Mouse (Mus musculus) brown adipose tissue, adult 24 weeks (tissue): ENCODE data around the gene Rrp9. TPM values are rescaled to one million over a fixed set of nuclear protein-coding genes. Genes with fewer than 3 reads are reported as not detected.

Experiments
- H3K27ac ChIP-seq: fragments of 200-500 bp; replicated peaks from 2 replicates; pipeline ENCODE4 v1.5.1; 2012; ENCODE audit warnings: low read depth, mild to moderate bottlenecking, low read length
- H3K4me1 ChIP-seq: fragments of 200-500 bp; 2 replicates; pipeline ENCODE4 v1.6.1; 2012; ENCODE audit warnings: low read length, mixed read lengths; ENCODE audit not compliant: control insufficient read depth, insufficient read depth, insufficient read length
- H3K4me3 ChIP-seq: fragments of 200-500 bp; 2 replicates; pipeline ENCODE4 v1.5.1; 2012; ENCODE audit warnings: low read depth, mild to moderate bottlenecking, low read length, moderate library complexity; ENCODE audit not compliant: insufficient read depth
- polyA plus RNA-seq: library from polyadenylated mRNA; stranded (reverse); fragments of >200 nt; gene quantifications from 2 replicates; pipeline ENCODE4 v1.2.4, GENCODE M21; 2012; ENCODE audit not compliant: missing spikeins, insufficient read depth, insufficient read length

Rrp9 gene
- polyA plus RNA-seq, 1 experiment, result 15.9 TPM

DNA sequence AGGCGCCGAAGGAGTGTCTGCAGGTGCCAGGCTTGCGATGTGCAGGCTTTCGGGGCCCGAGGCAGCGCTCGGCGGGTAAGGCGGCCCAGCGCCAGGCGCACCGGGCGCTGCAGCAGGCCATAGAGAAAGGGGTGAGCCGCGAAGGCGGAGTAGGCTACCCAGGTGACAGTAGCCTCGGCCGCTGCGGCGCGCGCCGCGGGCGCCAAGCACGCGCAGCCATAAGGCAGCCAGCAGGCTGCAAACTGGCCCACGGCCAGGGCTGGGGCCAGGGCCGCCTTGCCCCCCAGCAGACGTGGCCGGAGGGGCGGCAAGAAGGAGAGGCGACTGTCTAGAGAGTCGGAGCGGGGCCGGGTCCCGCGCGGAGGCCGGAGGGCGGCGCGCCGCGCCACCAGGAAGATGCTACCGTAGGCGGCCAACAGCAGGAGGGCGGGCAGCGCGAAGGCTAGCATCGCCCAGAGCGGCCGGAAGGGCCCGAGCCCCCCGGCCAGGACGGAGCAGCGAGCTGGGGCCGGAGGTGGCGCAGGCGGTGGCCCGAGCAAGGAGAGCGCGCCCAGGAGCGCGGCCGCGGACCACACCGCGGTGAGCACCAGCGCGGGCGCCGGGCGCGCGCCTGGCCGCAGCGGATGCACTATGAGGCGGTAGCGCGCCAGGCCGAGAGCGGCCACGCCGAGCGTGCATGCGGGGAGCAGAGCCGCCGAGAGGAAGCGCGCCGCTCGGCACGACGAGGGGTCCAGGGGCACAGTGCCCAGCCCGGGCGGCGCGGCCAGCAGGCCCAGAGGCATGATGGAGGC, 10.8 kb upstream of the Rrp9 start:
- Histone ChIP-seq H3K27ac (no peak overlapping the region), H3K4me1 (no peaks in the 10 kb centered on the region; the same call in 1 of the 2 replicates), H3K4me3 (peak overlapping the region; percentile 75)

DNA sequence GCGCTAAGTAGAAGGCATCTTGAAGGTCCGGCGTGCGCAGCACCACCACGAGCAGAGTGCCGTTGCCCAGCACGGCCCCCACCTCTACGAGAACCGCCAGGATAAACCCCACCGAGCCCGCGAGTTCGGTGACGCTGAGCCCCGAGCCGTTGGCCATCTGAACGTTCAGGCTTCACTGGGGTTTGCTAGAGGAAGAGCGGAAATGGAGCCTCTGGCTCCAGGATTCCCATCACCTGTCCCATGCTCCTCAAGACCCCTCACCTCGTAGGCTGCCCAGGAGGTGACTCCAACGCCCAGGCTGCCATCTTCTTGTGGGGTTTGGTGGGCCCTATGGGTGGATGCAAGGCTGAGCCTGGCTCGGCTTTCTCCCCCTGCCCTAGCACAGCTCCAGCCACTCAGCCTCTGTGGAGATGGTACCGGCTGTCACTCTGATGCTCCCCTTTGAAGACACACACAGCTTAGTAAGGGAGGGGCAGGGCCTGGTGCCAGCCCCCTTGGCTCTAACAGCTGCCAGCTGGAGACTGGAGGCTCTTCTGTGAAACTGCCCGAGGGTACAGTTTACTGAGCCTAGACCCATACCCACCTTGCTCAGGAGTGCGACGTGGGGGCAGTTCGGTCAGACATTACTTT, 10.1 kb upstream of the Rrp9 start, which contains the start of gene Gpr62:
TSS of gene Gpr62 (minus strand) at position 368 of the 630 bp plus-strand sequence.
- H3K4me3 ChIP-seq, result peak within 1 kb of the TSS; percentile 75
- H3K27ac ChIP-seq, result no peak within 1 kb of the TSS
- H3K4me1 ChIP-seq, result no peaks in the 10 kb centered on the region; the same call in 1 of the 2 replicates

DNA sequence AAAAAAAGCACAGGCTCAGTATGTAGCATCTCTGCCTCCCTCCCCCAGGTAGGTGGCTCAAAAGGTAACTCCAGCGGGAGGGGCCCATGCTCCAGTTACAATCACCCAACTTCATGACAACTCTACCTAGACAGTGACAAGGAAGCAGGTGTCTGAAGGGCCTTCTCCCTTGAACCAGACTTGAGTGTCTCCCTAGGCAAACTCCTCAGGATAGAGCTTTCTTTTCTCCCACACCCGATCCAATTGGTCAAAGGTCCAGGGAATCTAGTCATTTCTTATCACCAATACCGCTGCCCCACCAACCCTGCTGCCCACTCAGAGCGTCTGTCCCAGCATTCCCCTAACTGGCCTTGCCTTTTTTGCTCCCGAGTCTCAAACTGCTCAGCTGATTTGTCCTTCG, 9.0 kb upstream of the Rrp9 start:
- H3K4me1 ChIP-seq, result no peaks in the 10 kb centered on the region; the same call in 1 of the 2 replicates
- no peak overlapping the region for H3K4me3 ChIP-seq
- H3K27ac ChIP-seq, result no peak overlapping the region

DNA sequence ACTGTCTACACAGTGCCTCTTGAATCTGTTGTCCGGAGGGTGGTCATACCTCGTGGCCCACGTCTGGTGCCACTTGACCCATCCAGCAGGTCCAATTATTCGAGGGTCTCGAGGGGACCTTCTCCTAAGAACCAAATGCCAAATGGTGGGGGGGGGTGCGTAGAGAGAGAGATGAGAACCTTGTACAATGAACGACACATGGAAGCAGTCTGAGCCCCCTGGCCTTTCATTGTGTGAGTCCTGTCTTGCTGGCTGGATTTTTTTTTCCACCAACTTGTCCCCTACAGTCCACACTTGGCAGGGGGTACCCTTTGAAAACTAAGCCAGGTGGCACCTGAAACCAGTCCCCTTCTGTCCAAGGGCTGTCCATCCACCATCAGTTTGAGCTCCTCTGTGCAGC, 8.0 kb upstream of the Rrp9 start:
- no peaks in the 10 kb centered on the region; the same call in 1 of the 2 replicates for H3K4me1 ChIP-seq
- no peak overlapping the region for H3K27ac ChIP-seq
- H3K4me3 ChIP-seq, result no peak overlapping the region

DNA sequence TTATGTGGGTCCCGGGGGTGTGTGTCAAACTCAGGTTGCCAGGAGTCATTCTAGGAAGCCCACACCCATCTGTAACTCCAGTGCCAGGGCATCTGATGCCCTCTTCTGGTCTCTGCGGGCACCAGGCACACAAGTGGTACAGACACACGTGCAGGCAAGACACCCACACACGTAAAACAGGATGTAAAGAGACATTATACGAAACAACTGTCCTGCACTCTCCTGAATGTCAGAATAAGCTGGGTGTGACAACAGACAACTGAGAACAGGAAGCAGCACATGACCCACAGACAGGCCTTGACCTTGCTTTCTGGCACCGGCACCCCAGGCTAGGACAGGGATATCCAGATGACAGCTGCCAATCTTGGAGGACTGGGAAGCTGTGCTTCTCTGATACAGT, 6.4 kb upstream of the Rrp9 start:
- no peak overlapping the region for H3K4me3 ChIP-seq
- no peaks in the 10 kb centered on the region; the same call in none of the 2 replicates for H3K4me1 ChIP-seq
- no peak overlapping the region for H3K27ac ChIP-seq

DNA sequence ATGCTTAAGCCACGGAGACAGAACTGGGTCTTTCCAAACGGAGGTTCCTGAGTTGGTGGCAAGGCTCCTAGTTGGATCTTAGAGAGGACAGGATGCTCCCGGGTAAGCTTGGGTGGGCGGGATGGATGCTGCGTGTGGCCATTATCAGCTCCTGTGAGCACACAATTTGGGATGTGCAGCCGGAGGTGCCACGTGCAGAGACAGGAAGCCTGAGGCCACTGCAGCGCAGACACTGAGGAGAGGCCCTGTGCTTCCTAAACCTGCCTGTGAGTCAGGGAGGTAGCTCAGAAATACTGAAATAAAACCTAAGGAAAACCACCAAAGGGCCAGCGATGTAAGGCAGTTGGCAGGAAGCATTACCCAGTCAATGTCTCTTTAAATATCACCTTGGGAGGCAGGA, 6.0 kb upstream of the Rrp9 start:
- Histone ChIP-seq H3K27ac (no peak overlapping the region), H3K4me3 (no peak overlapping the region), H3K4me1 (no peaks in the 10 kb centered on the region; the same call in none of the 2 replicates)

DNA sequence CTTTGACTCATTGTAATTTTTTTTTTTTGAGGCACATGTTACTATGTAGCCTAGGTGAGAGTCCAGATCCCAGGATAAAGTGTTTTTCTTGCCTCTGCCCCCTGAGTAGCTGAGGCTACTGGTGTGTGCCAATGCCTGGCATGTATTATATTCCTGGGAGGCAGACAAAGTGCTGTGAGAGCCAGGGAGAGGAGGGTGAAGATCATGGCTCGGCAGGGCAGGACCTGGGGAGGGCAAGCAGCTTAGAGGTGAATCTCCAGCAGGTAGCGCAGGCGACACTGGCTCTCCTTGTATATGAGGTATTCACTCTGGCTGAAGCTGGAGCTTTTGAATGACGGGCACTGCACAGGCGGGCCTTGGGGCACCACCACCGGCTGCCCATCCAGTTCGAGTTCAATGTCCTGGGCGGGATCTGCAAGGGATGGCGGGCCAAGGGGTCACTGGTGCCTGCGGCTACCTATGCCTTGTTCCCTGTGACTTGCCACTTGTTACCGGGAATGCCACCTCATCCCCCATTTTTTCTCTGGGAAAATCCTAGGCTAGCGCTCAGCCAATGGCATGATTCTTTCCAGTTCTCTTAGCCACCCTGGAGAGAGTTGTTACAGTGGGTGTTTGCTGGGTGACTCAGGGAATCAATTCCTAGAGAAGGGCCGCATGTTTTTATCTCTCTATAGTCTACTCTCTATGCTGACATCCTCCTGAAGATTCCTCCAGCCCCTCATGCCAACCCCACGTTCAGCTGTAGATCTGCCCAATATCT, 4.6 kb upstream of the Rrp9 start:
- Histone ChIP-seq H3K27ac (peak overlapping the region; percentile 24; the same call in 1 of the 2 replicates), H3K4me3 (peak overlapping the region; percentile 13; the same call in 1 of the 2 replicates)

DNA sequence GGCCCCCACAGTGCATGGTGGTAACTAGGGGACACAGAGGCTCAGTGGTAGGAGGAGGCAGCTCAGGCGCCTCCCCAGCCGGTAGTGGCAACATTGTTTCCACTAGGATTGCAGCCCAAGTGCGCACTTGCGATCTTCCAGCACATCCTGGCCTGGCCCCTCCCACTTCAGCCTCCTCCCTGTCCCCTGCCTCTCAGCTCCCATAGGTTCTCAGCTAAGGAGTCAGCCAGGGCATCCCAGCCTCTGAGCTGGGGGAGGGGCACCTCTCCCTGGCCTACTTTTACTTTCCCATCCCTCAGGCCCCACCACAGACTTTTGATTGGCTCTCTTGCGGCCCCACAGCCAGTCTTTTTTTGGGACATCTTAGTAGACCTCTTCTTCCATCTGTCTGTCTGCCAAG, 3.9 kb upstream of the Rrp9 start:
- Histone ChIP-seq H3K27ac (peak overlapping the region; percentile 60), H3K4me1 (peaks cover 4% of the 10 kb centered on the region), H3K4me3 (peak overlapping the region; percentile 13; the same call in 1 of the 2 replicates)

More for the DNA sequence above, 4.6 kb upstream of the Rrp9 start:
- peaks cover 4% of the 10 kb centered on the region for H3K4me1 ChIP-seq

DNA sequence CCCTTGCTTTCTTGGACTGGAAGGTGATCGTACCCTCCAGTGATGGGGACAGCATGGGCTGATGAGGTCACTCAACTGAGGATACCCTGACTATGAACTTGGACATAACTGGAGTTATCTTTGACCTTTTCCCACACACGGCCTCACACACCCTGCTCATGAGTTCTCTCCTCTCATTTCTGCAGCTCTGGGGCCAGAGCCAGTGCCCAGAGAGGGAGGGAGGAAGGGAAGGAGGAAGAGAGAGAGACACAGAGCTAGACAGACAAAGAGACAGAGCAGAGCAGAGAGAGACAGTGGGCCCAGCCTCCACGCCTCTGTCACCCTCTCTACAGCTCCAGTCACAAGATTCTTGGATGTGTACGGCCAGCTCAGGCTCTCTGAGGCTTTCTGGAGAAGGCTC, 3.4 kb upstream of the Rrp9 start:
- Histone ChIP-seq H3K4me3 (no peak overlapping the region), H3K27ac (peak overlapping the region; percentile 60), H3K4me1 (peaks cover 4% of the 10 kb centered on the region)

DNA sequence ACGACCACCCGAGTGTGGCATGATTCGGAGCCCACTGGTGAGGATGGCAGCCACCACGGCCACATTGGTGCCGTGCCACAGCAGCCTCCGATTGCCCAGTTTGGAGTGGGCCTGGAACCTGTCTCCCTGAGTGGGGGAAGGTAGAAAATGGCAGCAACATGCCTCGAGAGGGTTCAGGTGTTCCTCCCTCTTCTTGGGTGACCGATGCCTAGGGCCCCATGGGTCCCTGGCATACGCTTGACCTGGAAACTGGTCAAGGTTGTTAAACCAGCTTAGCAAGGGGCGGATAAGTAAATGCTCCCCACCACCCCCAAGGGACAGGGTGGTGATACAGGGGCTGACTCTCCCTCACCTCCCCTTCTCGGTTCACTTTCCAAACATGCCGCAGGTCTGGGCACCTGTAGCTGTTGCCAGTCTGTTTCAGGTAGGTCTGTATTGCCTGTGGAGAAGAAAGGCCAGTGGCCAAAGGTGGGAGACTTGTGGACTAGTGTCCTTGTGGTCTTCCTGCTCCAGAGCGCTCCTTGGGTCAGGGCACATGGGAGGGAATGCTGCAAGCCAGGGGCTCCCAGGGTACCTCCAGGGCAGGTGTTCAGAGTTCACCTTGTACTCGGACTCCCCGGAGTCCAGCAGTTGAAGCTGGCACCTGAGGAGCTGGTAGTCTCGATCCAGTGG, 2.5 kb upstream of the Rrp9 start:
- no peak overlapping the region for H3K4me3 ChIP-seq
- peaks cover 9% of the 10 kb centered on the region for H3K4me1 ChIP-seq
- H3K27ac ChIP-seq, result no peak overlapping the region

DNA sequence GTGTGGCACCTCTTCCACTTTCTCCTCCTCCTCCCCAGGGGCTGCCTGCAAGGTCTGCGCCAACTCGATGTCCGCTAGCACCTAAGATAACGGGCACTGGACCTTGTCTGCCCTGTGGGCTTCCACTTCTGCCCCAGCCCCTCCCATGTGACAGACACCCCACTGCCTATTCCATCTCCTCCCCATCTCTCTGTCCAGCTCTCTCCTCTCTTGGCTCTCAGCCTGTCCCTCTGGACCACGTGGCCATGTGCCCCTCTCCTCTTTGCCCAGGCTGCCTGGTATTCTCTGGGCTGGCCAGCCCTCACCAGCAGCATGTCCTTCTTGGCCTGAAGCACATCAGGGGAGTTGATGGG, 2.0 kb upstream of the Rrp9 start:
- H3K27ac ChIP-seq, result no peak overlapping the region
- no peak overlapping the region for H3K4me3 ChIP-seq
- H3K4me1 ChIP-seq, result peaks cover 9% of the 10 kb centered on the region

DNA sequence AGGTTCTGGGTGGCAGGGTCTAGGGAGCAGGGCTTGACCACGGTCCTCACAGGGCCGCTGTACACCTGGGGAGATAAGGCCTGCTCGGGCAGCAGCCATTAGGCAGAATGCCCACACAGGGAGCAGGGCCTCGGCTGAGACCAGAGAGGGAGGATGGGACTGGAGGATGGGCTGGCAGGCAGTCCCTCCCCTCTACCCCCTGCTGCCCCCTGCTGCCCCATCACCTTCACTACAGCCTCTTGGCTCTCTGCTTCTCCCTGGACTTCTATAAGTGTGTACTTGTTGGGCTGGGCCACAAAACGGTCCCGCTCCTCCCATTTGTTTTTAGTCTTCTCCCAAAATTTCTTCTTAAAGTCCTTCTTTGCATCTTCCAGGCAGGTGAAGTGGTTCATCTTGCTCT, 1.3 kb upstream of the Rrp9 start:
- 0 out of 2 replicates have a peak overlapping the region, but pooled peaks have one; percentile 16 for H3K4me3 ChIP-seq
- peaks cover 9% of the 10 kb centered on the region for H3K4me1 ChIP-seq
- no peak overlapping the region for H3K27ac ChIP-seq

DNA sequence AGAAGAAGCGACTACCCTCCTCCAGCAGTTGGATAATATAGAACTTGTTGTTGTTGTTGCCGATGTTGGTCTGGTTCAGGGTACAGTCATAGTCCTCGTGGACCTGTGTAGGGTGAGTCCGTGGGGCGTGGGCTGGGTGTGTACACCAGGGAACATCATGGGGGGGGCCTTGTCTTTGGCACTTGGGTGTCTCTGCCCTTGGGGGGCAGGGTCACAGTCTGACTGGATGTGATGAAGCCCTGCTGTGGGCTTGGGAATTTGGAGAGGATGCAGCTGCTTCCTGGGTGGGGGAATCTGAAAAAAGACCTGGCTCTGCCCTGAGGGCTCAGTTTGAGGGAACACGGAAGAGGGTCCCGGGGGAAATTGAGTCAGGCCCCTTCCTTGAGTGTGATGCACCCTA, 717 bp upstream of the Rrp9 start:
- Histone ChIP-seq H3K4me3 (peak overlapping the region; percentile 70), H3K27ac (peak overlapping the region; percentile 92), H3K4me1 (peaks cover 9% of the 10 kb centered on the region)

DNA sequence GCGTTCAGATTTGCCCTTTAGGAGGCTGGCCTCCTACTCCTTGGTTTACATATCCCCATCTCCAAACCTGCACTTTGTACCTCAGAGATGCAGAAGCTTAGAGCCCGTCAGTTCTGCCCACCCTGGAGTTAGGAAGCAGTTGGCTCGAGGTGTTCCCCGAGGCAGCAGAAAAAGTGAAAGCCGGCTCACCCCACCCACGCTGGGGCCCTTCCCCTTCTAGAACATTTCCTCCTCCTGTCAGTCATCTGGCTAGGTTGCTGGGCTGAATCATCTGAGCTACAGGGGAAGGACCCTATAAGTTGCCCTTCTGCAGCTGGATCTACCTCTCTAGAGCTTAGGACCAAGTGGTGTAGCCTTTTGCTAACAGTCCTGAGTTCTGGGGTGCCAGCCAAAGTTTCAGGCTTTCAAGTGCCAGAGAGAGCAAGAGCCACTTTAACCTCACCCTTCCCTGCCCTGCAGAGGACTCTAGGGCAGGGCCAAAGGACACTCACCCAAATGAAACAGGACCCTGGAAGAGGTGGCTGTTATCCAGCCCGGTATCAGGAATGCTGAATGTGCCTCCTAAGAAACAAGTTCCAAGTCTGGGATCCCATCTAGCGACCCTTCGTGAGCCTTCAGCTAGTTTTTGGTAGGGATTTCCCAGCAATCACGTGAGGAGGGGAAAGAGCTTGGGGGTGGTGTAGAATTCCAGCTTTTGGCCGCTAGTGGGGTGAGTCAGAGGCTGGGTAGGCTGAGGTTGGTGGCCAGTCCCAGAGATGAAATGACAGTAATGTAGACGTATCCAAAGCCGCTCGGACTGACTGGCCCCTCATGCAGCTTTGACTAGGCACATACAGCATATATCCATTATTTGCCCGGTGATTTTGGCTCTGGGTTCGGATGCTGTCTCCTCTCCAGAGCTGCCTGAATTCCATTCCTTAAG, 500 bp downstream of the Rrp9 start:
- H3K4me3 ChIP-seq, result peak overlapping the region; percentile 70
- peak overlapping the region; percentile 92 for H3K27ac ChIP-seq
- peaks cover 9% of the 10 kb centered on the region for H3K4me1 ChIP-seq
